Mouse (Mus musculus) stomach, postnatal 0 days (tissue): ENCODE measurements at regions not wholly inside any gene's neighbourhood (a gene's known extent, or its start where the extent isn't known, plus 50 kb on each side); places are given as distances from the start of the nearest gene placed in this dataset.

Experiments used
- ATAC-seq: fragments of 200-750 bp; cut with Nextera tagmentation; 2 replicates; pipeline ENCODE4 v1.8.0; 2017; ENCODE audit not compliant: low FRiP score, low TSS enrichment
- DNase-seq: peaks from one replicate; pipeline ENCODE4 v3.0.0-alpha.2; 2016; ENCODE audit warnings: low spot score
- H3K27ac ChIP-seq: fragments of 300-500 bp; sonication (generic); replicated peaks from 2 replicates; pipeline ENCODE4 v1.5.1; 2014; ENCODE audit warnings: mild to moderate bottlenecking, control low read depth
- H3K27me3 ChIP-seq: fragments of 300-500 bp; sonication (generic); 2 replicates; pipeline ENCODE4 v1.6.1; 2014; ENCODE audit warnings: low read length; ENCODE audit not compliant: control insufficient read depth, insufficient read depth
- H3K36me3 ChIP-seq: fragments of 300-500 bp; sonication (generic); 2 replicates; pipeline ENCODE4 v1.6.1; 2014; ENCODE audit warnings: low read length, mixed read lengths; ENCODE audit not compliant: control insufficient read depth, insufficient read depth
- H3K4me1 ChIP-seq: fragments of 300-500 bp; sonication (generic); replicated peaks from 2 replicates; pipeline ENCODE4 v1.6.1; 2014; ENCODE audit warnings: antibody characterized with exemption; ENCODE audit not compliant: control insufficient read depth, insufficient read depth
- H3K4me2 ChIP-seq: fragments of 300-500 bp; sonication (generic); replicated peaks from 2 replicates; pipeline ENCODE4 v1.6.1; 2014; ENCODE audit warnings: low read depth, mild to moderate bottlenecking, control low read depth, moderate library complexity
- H3K4me3 ChIP-seq: fragments of 300-500 bp; sonication (generic); 2 replicates; pipeline ENCODE4 v1.5.1; 2014; ENCODE audit warnings: low read depth, low read length, control low read depth
- H3K9ac ChIP-seq: fragments of 300-500 bp; sonication (generic); 2 replicates; pipeline ENCODE4 v1.6.1; 2014; ENCODE audit warnings: mild to moderate bottlenecking, low read length, control low read depth, mixed read lengths
- H3K9me3 ChIP-seq: fragments of 300-500 bp; sonication (generic); 2 replicates; pipeline ENCODE4 v1.6.1; 2016; ENCODE audit warnings: low read length; ENCODE audit not compliant: control insufficient read depth
- CTCF ChIP-seq: IDR thresholded peaks from 2 replicates; pipeline ENCODE4 v1.5.1; 2016; ENCODE audit warnings: antibody characterized with exemption, low read depth, mild to moderate bottlenecking, moderate library complexity
- EP300 ChIP-seq: optimal IDR thresholded peaks from 2 replicates; pipeline ENCODE3; 2016; ENCODE audit warnings: antibody characterized with exemption
- WGBS: fragments of 180-500 bp; shearing (Covaris S2); extraction: QIAGEN DNeasy Blood & Tissue Kit; methylation state at CpG from one replicate; pipeline ENCODE4 v1.1.7; 2014; 5-methylcytosine and 5-hydroxymethylcytosine counted together

DNA sequence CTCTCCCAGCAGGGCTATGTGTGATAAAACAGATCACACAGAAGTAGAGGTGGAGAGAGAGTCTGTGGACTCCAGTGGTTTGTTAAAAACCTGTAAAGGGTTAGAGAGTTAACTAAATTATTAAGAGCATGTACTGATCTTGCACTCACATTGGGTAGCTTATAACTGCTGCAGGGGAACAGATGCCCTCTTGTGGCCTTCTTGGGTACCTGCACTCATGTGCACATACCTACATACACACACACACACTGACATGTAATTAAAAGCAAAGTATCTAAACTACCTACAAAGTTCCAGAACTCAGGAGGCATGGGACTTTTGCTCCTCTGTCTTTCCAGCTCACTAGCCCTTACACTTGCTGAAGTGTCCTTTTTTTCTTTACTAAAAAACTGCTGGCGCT, 228.4 kb upstream of the Cxcr4 start:
- Histone ChIP-seq H3K4me2 (no peak overlapping the region), H3K4me3 (no peak overlapping the region), H3K9ac (no peak overlapping the region), H3K9me3 (no peaks in the 10 kb centered on the region), H3K27ac (no peak overlapping the region), H3K36me3 (no peaks in the 10 kb centered on the region), H3K4me1 (no peaks in the 10 kb centered on the region), H3K27me3 (no peaks in the 10 kb centered on the region)
- no peak for DNase-seq
- no peak for ATAC-seq
- TF ChIP-seq CTCF: peak; percentile 34; the same call in 1 of the 2 replicates
- TF ChIP-seq EP300: no peak
- 96% methylated on average over 1 of the region's 1 CpGs for WGBS

DNA sequence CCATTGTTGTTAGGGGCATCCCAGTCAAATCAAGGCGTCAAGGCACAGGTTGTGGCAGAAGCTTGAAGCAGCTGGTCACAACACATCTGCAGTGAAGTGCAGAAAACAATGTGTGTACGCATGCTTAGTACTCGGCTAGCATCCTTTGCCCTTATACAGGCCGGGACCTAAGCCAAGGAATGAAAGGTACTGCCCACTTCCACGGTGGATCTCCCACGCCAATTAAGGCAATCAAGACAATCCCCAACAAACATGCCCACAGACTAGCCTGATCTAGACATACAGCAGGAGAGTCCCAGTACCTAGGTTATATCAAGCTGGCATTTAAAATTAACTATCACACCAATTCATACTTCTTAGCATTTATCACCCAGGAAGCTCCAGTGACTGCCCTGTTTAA, 227.5 kb upstream of the Cxcr4 start:
- Histone ChIP-seq H3K4me3 (no peak overlapping the region), H3K4me2 (no peak overlapping the region), H3K9me3 (no peaks in the 10 kb centered on the region), H3K27me3 (no peaks in the 10 kb centered on the region), H3K9ac (no peak overlapping the region), H3K36me3 (no peaks in the 10 kb centered on the region), H3K4me1 (no peaks in the 10 kb centered on the region), H3K27ac (no peak overlapping the region)
- ATAC-seq (no peak), DNase-seq (no peak)
- WGBS: 89% methylated on average over 6 of the region's 6 CpGs
- TF ChIP-seq EP300 (no peak), CTCF (no peak)

DNA sequence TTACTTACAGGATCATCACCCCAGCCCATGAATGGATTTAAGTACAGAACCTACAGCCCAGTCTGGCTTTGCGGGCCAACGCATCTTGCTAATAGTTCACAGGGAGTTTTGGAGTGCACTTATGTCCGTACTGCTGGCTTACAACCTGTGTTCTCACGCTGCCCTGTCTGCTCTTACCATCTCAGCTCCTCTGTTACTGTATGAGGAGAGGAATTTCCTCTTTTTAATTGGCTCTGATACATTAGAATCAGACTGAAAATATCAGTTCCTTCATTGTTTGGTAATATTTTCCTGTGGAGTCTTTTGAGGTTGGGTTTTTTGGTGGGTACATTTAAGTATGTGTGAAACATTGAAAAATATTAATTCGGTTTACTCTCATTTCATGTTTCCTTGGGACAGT, 221.3 kb upstream of the Cxcr4 start:
- Histone ChIP-seq H3K9me3 (no peaks in the 10 kb centered on the region), H3K9ac (no peak overlapping the region), H3K4me1 (no peaks in the 10 kb centered on the region), H3K4me3 (no peak overlapping the region), H3K27me3 (no peaks in the 10 kb centered on the region), H3K4me2 (no peak overlapping the region), H3K36me3 (no peaks in the 10 kb centered on the region), H3K27ac (no peak overlapping the region)
- DNase-seq (no peak), ATAC-seq (no peak)
- WGBS: 86% methylated on average over 5 of the region's 5 CpGs
- TF ChIP-seq EP300: no peak
- no peak for TF ChIP-seq CTCF

DNA sequence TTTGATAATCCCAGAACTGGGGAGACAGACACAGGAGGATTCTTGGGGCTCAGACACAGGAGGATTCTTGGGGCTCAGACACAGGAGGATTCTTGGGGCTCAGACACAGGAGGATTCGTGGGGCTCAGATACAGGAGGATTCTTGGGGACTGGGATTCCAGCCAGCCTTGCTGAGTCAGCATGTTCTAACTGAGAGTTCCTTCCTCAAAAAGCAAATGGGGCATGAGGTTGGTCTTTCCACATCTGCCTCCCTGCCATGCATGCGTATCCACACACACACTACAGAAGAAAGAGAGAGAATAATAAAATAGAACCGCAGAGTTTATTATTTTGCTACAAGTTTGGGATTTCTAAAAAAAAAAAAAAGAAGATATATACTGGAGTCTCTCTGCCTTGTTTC, 218.8 kb upstream of the Cxcr4 start:
- TF ChIP-seq EP300 (no peak), CTCF (no peak)
- Histone ChIP-seq H3K9ac (no peak overlapping the region), H3K4me2 (no peak overlapping the region), H3K4me1 (no peaks in the 10 kb centered on the region), H3K9me3 (no peaks in the 10 kb centered on the region), H3K27me3 (no peaks in the 10 kb centered on the region), H3K27ac (no peak overlapping the region), H3K36me3 (no peaks in the 10 kb centered on the region), H3K4me3 (no peak overlapping the region)
- 81% methylated on average over 3 of the region's 3 CpGs for WGBS
- ATAC-seq: no peak
- no peak for DNase-seq

DNA sequence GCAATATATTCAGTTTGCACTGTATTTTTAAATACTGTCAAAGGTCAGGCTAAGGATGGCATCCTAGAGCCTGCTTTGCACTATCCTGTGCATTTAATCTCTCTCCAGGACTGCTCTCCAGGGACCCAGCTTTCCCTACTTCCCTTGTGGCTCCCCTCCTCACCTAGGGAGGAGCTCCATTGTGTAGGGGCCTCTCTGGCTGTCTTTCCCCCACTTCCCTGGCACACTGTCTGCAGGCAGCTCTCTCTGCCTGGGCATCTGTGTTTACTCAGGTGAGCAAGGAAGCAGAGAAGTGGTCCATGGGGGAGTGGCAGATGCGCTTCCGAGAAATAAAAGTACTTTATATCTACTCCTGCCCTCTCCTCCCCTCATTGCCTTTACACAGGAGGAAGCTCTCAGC, 218.0 kb upstream of the Cxcr4 start:
- Histone ChIP-seq H3K36me3 (no peaks in the 10 kb centered on the region), H3K4me1 (no peaks in the 10 kb centered on the region), H3K4me3 (no peak overlapping the region), H3K9me3 (no peaks in the 10 kb centered on the region), H3K4me2 (no peak overlapping the region), H3K27me3 (no peaks in the 10 kb centered on the region), H3K9ac (no peak overlapping the region), H3K27ac (no peak overlapping the region)
- WGBS: 60% methylated on average over 2 of the region's 2 CpGs
- DNase-seq (no peak), ATAC-seq (no peak)
- TF ChIP-seq EP300: no peak
- TF ChIP-seq CTCF: no peak

DNA sequence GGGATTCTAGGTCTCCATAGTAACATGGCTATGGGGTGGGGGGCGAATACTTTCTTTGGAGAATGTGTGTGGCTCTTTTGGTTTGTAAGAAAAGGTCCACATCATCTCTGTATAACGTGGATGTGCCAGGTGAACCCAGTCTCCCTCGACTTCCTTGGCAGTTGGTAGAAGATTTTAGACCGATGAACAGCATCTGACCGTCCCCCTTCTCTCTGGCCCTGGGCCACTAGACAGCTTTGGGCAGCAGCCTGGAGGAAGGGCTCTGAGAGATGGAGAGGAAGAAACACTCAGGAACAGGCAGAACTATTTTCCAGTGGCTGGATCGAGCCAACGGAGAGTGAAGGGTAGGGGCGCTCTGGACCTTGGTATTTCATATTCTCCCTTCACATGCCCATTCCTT, 217.5 kb upstream of the Cxcr4 start:
- TF ChIP-seq EP300 (no peak), CTCF (no peak)
- H3K27me3 ChIP-seq: no peaks in the 10 kb centered on the region
- H3K36me3 ChIP-seq: no peaks in the 10 kb centered on the region
- no peak overlapping the region for H3K4me2 ChIP-seq
- H3K4me1 ChIP-seq: no peaks in the 10 kb centered on the region
- ATAC-seq: no peak
- H3K27ac ChIP-seq: no peak overlapping the region
- no peak for DNase-seq
- WGBS: 80% methylated on average over 8 of the region's 8 CpGs
- no peak overlapping the region for H3K4me3 ChIP-seq
- H3K9me3 ChIP-seq: no peaks in the 10 kb centered on the region
- H3K9ac ChIP-seq: no peak overlapping the region
